Mouse (Mus musculus) G1E (cell line): ENCODE measurements around the gene Dcun1d2. TPM values are rescaled to one million over a fixed set of nuclear protein-coding genes. Genes with fewer than 3 reads are reported as not detected.
A peak's percentile ranks its signal among the peaks of the same experiment; 100 is the strongest.
"Not testable (repeated sequence)": the region's sequence is repeated elsewhere in the genome, so short reads cannot be mapped to it uniquely, and the experiment has no call there.

Experiments used
- ATAC-seq: 2 replicates; pipeline ENCODE4 v1.8.0; 2016; ENCODE audit warnings: mild to moderate bottlenecking; ENCODE audit not compliant: insufficient number of reproducible peaks, poor library complexity, low FRiP score, severe bottlenecking; ENCODE audit errors: extremely low read depth
- DNase-seq: peaks from one replicate; pipeline ENCODE4 v3.0.0; 2012; ENCODE audit warnings: low spot score
- H3K27me3 ChIP-seq: 2 replicates; pipeline ENCODE4 v1.6.1; 2012; ENCODE audit warnings: mild to moderate bottlenecking, low read length, inconsistent platforms; ENCODE audit not compliant: insufficient read depth
- H3K36me3 ChIP-seq: replicated peaks from 2 replicates; pipeline ENCODE3; 2012; ENCODE audit warnings: mild to moderate bottlenecking, inconsistent platforms
- H3K4me1 ChIP-seq: 2 replicates; pipeline ENCODE4 v1.6.1; 2012; ENCODE audit warnings: low read depth, low read length, inconsistent platforms, mixed read lengths; ENCODE audit not compliant: insufficient read depth
- H3K4me3 ChIP-seq: 2 replicates; pipeline ENCODE4 v1.5.1; 2012; ENCODE audit warnings: low read depth, mild to moderate bottlenecking, inconsistent platforms, low read length, moderate library complexity, mixed read lengths
- H3K9me3 ChIP-seq: replicated peaks from 2 replicates; pipeline ENCODE4 v1.6.1; 2012; ENCODE audit warnings: inconsistent platforms
- CTCF ChIP-seq: IDR thresholded peaks from 2 replicates; pipeline ENCODE4 v1.5.1; 2012; ENCODE audit warnings: low read depth, low read length, inconsistent platforms, mixed read lengths
- GATA1 ChIP-seq: IDR thresholded peaks from 2 replicates; pipeline ENCODE4 v1.6.1; 2012; ENCODE audit warnings: borderline replicate concordance, low read length, inconsistent platforms, mixed read lengths
- GATA2 ChIP-seq: IDR thresholded peaks from 2 replicates; pipeline ENCODE4 v1.6.1; 2012; ENCODE audit warnings: low read depth, low read length, inconsistent platforms, borderline replicate concordance
- POLR2AphosphoS5 ChIP-seq: IDR thresholded peaks from 2 replicates; pipeline ENCODE4 v1.6.1; 2012; ENCODE audit warnings: low read depth, low read length, inconsistent platforms; ENCODE audit not compliant: insufficient replicate concordance
- TAL1 ChIP-seq: conservative IDR thresholded peaks from 2 replicates; pipeline ENCODE4 v1.6.1; 2012; ENCODE audit warnings: low read depth, low read length, inconsistent platforms, mixed read lengths
- polyA plus RNA-seq: library from polyadenylated mRNA; stranded (reverse); fragments of >175 nt; gene quantifications from 2 replicates; pipeline ENCODE4 v1.2.3, GENCODE M21; 2012
- total RNA-seq, 2 experiments: library from RNA; stranded (forward) in 1 of 2; stranded (reverse) in 1 of 2; fragments of 200-1000 nt in 1 of 2; fragments of >200 nt in 1 of 2; fragmentation: Nextera tagmentation in 1 of 2; gene quantifications; 2 replicates each; pipeline ENCODE4 v1.2.3; 2014 to 2017

The Dcun1d2 gene
- total RNA-seq (2014; fragmentation: Nextera tagmentation) (15.7 and 19.5 TPM in 2 replicates), total RNA-seq (2017) (24.0 and 28.5 TPM in 2 replicates), polyA plus RNA-seq (2.9 and 4.6 TPM in 2 replicates)

DNA sequence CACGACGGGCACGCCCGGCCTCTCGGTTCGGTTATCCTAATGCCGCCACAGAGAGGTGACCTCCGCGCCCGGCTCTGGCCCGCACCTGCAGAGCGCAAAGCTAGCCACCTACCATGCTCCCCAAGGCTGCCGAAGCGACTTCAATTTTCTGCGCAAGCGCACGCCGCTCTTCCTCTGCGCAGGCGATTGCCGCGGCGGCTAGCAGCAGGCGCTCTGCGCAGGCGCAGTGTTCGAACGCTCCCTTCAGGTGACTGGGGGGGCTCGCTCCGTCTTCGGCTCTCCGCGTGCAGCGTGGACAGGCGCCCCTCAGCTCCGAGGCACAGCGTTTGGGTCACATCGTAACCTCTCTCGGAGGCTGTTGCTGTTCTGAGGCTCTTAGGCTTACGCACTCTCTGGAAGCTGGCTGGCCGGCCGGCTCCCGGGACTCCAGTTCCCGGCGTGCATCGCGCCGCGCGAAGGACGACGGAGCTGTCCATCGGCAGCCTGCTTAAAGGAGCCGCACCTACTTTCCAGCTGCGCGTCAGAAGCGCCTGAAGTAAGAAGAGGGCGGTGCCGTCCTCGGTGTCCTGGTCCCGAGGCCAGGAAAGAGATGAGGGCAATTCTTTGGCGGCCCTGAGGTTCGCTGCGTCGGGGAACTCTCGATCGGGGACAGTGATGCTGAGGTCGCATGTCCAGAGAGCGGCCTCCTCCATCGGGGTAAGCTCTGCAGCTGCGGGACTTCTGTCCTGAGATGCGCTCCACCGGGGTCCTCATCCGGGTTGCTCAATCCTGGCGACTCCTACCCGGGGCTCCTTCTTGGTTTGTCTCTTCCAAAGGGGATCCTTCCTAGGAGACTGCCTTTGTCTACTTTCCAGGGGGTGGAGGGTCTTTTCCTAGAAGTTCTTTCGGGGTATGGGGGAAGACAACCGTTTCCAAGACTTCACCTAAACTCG, at the start of gene Dcun1d2, which contains the start of gene Tmco3:
TSS of gene Dcun1d2 (minus strand) at position 440 of the 932 bp plus-strand sequence.
TSS of gene Tmco3 (plus strand) at position 499 of the 932 bp plus-strand sequence.
- Histone ChIP-seq H3K27me3 (no peaks in the 10 kb centered on the region), H3K4me3 (peak within 1 kb of the TSS; percentile 90), H3K4me1 (peaks cover 54% of the 10 kb centered on the region), H3K36me3 (peaks cover 38% of the 10 kb centered on the region), H3K9me3 (no peaks in the 10 kb centered on the region)
- ATAC-seq (peak; percentile 61), DNase-seq (peak; percentile 82)
- TF ChIP-seq TAL1 (no peak), POLR2AphosphoS5 (no peak), CTCF (no peak), GATA2 (no peak), GATA1 (no peak)

GRCm38 (mm10) chr8:13337678-13338077, 49.7 kb upstream of the Dcun1d2 start:
- ATAC-seq (no peak), DNase-seq (no peak)
- H3K27me3 ChIP-seq, result peaks cover 7% of the 10 kb centered on the region; the same call in 1 of the 2 replicates
- H3K9me3 ChIP-seq, result no peaks in the 10 kb centered on the region
- TF ChIP-seq GATA1 (no peak), POLR2AphosphoS5 (no peak), GATA2 (no peak), CTCF (no peak)
- peaks cover 27% of the 10 kb centered on the region for H3K36me3 ChIP-seq
- H3K4me1 ChIP-seq, result peaks cover 38% of the 10 kb centered on the region
- H3K4me3 ChIP-seq, result no peak overlapping the region; the same call in 1 of the 2 replicates

GRCm38 (mm10) chr8:13337245-13337644, 49.3 kb upstream of the Dcun1d2 start:
- DNase-seq, H3K4me3 ChIP-seq, ATAC-seq, H3K9me3 ChIP-seq: not testable (repeated sequence)
- peaks cover 11% of the 10 kb centered on the region for H3K27me3 ChIP-seq
- H3K36me3 ChIP-seq, result peaks cover 23% of the 10 kb centered on the region
- H3K4me1 ChIP-seq, result peaks cover 34% of the 10 kb centered on the region

DNA sequence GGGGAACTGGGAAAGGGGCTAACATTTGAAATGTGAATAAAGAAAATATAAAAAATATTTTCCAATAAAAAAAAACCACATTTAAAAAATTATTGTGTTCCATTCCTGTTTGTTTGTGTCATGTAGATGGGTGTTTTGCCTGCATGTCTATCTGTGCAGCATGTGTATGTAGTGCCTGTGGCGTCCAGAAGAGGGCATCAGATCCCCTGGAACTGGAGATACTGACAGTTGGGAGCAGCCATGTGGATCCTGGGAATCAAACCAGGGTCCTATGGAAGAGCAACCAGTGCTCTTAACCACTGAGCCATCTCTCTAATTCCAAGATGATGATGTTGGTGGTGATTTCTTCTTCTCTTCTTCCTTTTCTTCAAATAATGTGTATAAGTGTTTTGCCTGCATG, 46.7 kb upstream of the Dcun1d2 start:
- H3K4me1 ChIP-seq, result peaks cover 13% of the 10 kb centered on the region
- no peaks in the 10 kb centered on the region for H3K9me3 ChIP-seq
- no peak for DNase-seq
- H3K4me3 ChIP-seq, result no peak overlapping the region
- H3K27me3 ChIP-seq, result peaks cover 32% of the 10 kb centered on the region
- ATAC-seq, result no peak
- no peaks in the 10 kb centered on the region for H3K36me3 ChIP-seq
- TF ChIP-seq GATA1, result no peak
- TF ChIP-seq CTCF, result peak; percentile 23; the same call in 1 of the 2 replicates
- TF ChIP-seq TAL1, result no peak

- Histone ChIP-seq H3K27me3 (peaks cover 20% of the 10 kb centered on the region), H3K4me3 (no peak overlapping the region), H3K4me1 (no peaks in the 10 kb centered on the region), H3K9me3 (no peaks in the 10 kb centered on the region), H3K36me3 (peaks cover 6% of the 10 kb centered on the region)
- no peak for TF ChIP-seq GATA1
- no peak for TF ChIP-seq CTCF
- TF ChIP-seq GATA2, result no peak
- no peak for TF ChIP-seq POLR2AphosphoS5
- no peak for TF ChIP-seq TAL1
- no peak for DNase-seq
- no peak for ATAC-seq
These were observed 38.7 kb upstream of the Dcun1d2 start for GRCm38 (mm10) chr8:13326598-13326997.

DNA sequence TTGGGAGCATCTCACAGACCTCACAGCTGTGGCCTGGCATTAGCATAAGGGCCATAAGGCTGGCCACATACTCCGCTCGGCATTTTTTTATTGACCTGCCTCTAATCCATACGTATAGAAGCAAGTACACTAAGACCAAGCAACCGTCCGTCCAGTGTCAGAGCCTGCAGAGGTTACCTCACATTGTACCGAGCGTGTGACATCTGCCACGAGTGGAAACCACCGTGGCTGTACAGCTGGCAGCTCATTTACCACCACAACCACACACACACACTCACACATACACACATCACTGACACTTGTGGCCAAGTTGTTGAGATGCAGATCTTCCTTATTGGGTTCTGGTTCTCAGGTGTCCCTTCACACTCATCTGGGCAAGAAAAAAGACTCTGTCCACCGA, 28.7 kb upstream of the Dcun1d2 start:
- no peak for DNase-seq
- peaks cover 65% of the 10 kb centered on the region for H3K36me3 ChIP-seq
- no peaks in the 10 kb centered on the region for H3K27me3 ChIP-seq
- ATAC-seq, result no peak
- peaks cover 4% of the 10 kb centered on the region; the same call in 1 of the 2 replicates for H3K4me1 ChIP-seq
- no peak overlapping the region for H3K4me3 ChIP-seq
- H3K9me3 ChIP-seq, result no peaks in the 10 kb centered on the region
- TF ChIP-seq POLR2AphosphoS5 (no peak), TAL1 (no peak), CTCF (no peak), GATA1 (no peak)

DNA sequence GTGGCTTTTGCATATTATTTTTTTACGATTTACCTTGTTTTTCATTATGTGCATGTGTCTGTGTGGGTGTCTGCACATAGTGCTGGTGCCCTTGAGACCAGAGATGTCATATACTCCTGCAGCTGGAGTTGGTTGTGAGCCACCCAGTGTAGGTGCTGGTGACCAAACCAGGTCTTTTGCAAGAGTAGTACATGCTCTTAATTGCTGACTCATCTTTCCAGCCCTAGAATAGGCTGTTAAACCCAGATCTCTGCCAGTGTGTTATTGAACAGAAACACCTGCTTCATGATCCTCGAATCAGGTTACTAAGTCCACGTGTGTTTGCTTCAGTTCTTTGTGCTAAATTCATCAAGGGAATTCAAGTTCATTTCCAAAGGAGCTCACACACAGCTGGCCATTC, 27.0 kb upstream of the Dcun1d2 start:
- no peaks in the 10 kb centered on the region for H3K9me3 ChIP-seq
- H3K4me1 ChIP-seq, result peaks cover 4% of the 10 kb centered on the region; the same call in 1 of the 2 replicates
- no peak for TF ChIP-seq CTCF
- TF ChIP-seq POLR2AphosphoS5, result no peak
- TF ChIP-seq GATA2, result no peak
- TF ChIP-seq GATA1, result no peak
- no peak for TF ChIP-seq TAL1
- no peak for ATAC-seq
- H3K36me3 ChIP-seq, result peaks cover 69% of the 10 kb centered on the region
- H3K27me3 ChIP-seq, result no peaks in the 10 kb centered on the region
- no peak for DNase-seq
- H3K4me3 ChIP-seq, result no peak overlapping the region
